Mouse (Mus musculus) limb, embryonic 14.5 days (tissue): ENCODE measurements at regions not wholly inside any gene's neighbourhood (a gene's known extent, or its start where the extent isn't known, plus 50 kb on each side); places are given as distances from the start of the nearest gene placed in this dataset.

ENCODE experiments used
- ATAC-seq: fragments of 200-750 bp; cut with Nextera tagmentation; 2 replicates; pipeline ENCODE4 v1.8.0; 2017; ENCODE audit warnings: low read depth, moderate number of reproducible peaks, moderate TSS enrichment; ENCODE audit not compliant: low FRiP score
- DNase-seq: peaks from one replicate; pipeline ENCODE4 v3.0.0-alpha.2; 2015; ENCODE audit warnings: low spot score
- H3K27ac ChIP-seq: fragments of 300-500 bp; sonication (generic); replicated peaks from 2 replicates; pipeline ENCODE4 v1.5.1; 2014; ENCODE audit warnings: low read depth, mild to moderate bottlenecking, low read length, moderate library complexity, mixed read lengths
- H3K27me3 ChIP-seq: fragments of 300-500 bp; sonication (generic); 2 replicates; pipeline ENCODE4 v1.6.1; 2014; ENCODE audit warnings: low read length, mixed read lengths; ENCODE audit not compliant: control insufficient read depth, insufficient read depth
- H3K36me3 ChIP-seq: fragments of 300-500 bp; sonication (generic); 2 replicates; pipeline ENCODE4 v1.6.1; 2014; ENCODE audit warnings: mild to moderate bottlenecking, low read length, moderate library complexity, mixed read lengths; ENCODE audit not compliant: control insufficient read depth, insufficient read depth
- H3K4me1 ChIP-seq: fragments of 300-500 bp; sonication (generic); 2 replicates; pipeline ENCODE4 v1.6.1; 2014; ENCODE audit warnings: antibody characterized with exemption, low read length, mixed read lengths; ENCODE audit not compliant: control insufficient read depth, insufficient read depth
- H3K4me2 ChIP-seq: fragments of 300-500 bp; sonication (generic); replicated peaks from 2 replicates; pipeline ENCODE4 v1.6.1; 2014; ENCODE audit warnings: low read depth, mild to moderate bottlenecking, low read length, moderate library complexity; ENCODE audit not compliant: severe bottlenecking
- H3K4me3 ChIP-seq: fragments of 300-500 bp; sonication (generic); replicated peaks from 2 replicates; pipeline ENCODE4 v1.5.1; 2014; ENCODE audit warnings: low read length
- H3K9ac ChIP-seq: fragments of 300-500 bp; sonication (generic); 2 replicates; pipeline ENCODE4 v1.6.1; 2014; ENCODE audit warnings: mild to moderate bottlenecking, low read depth, low read length, moderate library complexity; ENCODE audit not compliant: severe bottlenecking
- H3K9me3 ChIP-seq: fragments of 300-500 bp; sonication (generic); 2 replicates; pipeline ENCODE4 v1.6.1; 2016; ENCODE audit warnings: low read length; ENCODE audit not compliant: control insufficient read depth
- POLR2A ChIP-seq: fragments of 200-500 bp; IDR thresholded peaks from 2 replicates; pipeline ENCODE4 v1.8.0; 2012; ENCODE audit warnings: inconsistent platforms, mild to moderate bottlenecking, moderate library complexity, borderline replicate concordance; ENCODE audit not compliant: insufficient read depth, insufficient read length; ENCODE audit errors: extremely low read depth
- WGBS: fragments of 180-500 bp; shearing (Covaris S2); extraction: QIAGEN DNeasy Blood & Tissue Kit; methylation state at CpG from one replicate; pipeline ENCODE4 v1.1.7; 2014; 5-methylcytosine and 5-hydroxymethylcytosine counted together

DNA sequence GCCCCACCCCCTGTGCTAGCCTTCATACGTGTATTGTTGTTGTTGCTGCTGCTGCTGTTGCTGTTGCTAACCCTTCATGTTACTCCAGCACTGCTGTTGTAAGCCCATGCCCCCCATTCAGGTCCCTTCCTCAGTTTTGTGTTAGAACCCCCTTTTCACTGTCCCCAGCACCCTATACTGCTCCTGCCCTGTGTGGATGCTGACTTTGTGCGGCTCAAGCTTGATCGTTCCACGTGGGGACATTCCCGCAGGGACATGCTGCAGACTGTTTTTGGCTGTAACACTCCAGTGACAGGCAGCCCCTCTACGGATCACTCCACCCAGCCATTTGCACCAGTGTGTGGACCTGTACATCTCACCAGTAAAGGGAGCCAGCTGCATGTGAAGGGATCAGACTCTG, 142.7 kb upstream of the Tmem45b start:
- no peak for ATAC-seq
- peaks cover 17% of the 10 kb centered on the region for H3K4me1 ChIP-seq
- no peak overlapping the region for H3K9ac ChIP-seq
- H3K9me3 ChIP-seq = no peaks in the 10 kb centered on the region
- no peaks in the 10 kb centered on the region for H3K27me3 ChIP-seq
- H3K4me3 ChIP-seq = no peak overlapping the region
- H3K36me3 ChIP-seq = no peaks in the 10 kb centered on the region
- WGBS = 80% methylated on average over 6 of the region's 6 CpGs
- no peak overlapping the region for H3K27ac ChIP-seq
- H3K4me2 ChIP-seq = no peak overlapping the region
- TF ChIP-seq POLR2A = no peak
- no peak for DNase-seq

DNA sequence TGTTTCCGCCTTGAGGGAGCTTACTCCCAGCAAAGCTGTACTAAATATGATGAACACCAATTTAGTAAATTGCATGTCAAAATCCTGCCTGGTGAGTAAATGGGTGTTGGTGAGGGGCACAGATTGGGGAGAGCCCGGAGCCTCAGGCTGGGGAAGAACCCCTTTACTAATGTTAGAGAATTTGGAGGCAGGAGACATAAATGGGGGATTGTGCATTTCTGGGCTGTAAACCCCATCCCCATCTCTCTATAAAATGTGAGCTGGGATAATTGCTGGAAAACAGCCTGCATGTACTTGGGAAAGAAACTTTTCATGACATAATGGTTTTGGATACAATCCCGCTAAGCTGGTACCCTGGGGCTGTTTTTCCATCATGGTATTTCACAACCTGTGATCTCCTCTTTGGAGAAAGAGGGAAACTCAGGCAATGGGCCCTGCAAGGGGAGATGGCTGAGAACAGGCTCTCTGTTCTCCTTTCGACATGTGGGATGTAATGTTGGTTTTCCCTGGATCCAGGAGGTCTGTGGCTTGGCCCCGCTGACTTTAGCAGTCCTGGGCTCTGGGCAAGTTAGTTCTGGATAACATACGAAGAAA, 140.3 kb upstream of the Tmem45b start:
- H3K9me3 ChIP-seq = no peaks in the 10 kb centered on the region
- no peak overlapping the region for H3K9ac ChIP-seq
- no peak for TF ChIP-seq POLR2A
- peaks cover 17% of the 10 kb centered on the region for H3K4me1 ChIP-seq
- DNase-seq (peak; percentile 71), ATAC-seq (peak; percentile 50; the same call in 1 of the 2 replicates)
- 51% methylated on average over 6 of the region's 6 CpGs for WGBS
- no peaks in the 10 kb centered on the region for H3K27me3 ChIP-seq
- no peak overlapping the region for H3K4me2 ChIP-seq
- H3K4me3 ChIP-seq = no peak overlapping the region
- no peaks in the 10 kb centered on the region for H3K36me3 ChIP-seq
- H3K27ac ChIP-seq = peak overlapping the region; percentile 71

DNA sequence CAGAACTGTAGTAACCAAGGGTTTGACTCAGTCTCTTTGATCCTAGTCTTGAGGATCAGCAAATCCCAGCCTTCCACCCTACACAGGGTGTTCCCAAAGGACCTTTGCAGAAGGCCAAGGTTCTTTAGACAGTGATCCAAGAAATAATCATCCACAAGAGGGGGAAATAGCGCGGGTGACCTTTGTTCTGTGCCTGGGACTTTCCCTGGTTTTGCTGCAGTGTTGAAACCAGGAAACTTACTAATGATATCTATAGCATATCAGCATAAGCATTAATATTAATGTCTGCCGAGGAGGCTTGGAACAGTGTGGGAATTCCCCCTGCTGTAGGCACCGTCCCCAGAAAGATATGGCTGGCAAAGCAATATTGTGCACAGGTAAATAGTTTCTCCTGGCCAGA, 138.4 kb upstream of the Tmem45b start:
- no peak for DNase-seq
- no peak for TF ChIP-seq POLR2A
- 94% methylated on average over 4 of the region's 4 CpGs for WGBS
- Histone ChIP-seq H3K9me3 (no peaks in the 10 kb centered on the region), H3K27ac (no peak overlapping the region), H3K36me3 (no peaks in the 10 kb centered on the region), H3K27me3 (no peaks in the 10 kb centered on the region), H3K4me1 (peaks cover 13% of the 10 kb centered on the region), H3K9ac (no peak overlapping the region), H3K4me3 (no peak overlapping the region), H3K4me2 (no peak overlapping the region)
- ATAC-seq = no peak

DNA sequence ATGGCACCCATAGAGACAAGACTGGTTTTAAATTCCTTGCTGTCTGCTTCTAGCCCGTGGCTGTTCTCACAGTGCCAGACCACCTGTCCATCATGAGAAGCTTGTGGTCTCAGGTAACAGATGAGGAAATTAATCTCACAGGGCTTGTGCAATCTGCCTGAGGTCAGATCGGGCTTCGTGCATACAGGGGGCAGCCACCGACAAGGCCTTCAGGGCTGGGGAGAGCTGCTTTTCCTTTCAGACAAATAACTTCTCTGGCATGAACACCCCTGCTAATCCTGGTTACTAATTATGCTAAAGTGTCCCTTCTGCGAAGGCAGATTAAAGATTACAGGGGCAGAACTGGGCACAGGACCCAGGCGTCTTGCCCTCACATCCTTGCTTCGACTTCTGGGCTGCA, 130.8 kb upstream of the Tmem45b start:
- Histone ChIP-seq H3K4me3 (no peak overlapping the region), H3K9me3 (no peaks in the 10 kb centered on the region), H3K27ac (no peak overlapping the region), H3K27me3 (no peaks in the 10 kb centered on the region), H3K9ac (no peak overlapping the region), H3K36me3 (no peaks in the 10 kb centered on the region), H3K4me1 (no peaks in the 10 kb centered on the region), H3K4me2 (no peak overlapping the region)
- no peak for TF ChIP-seq POLR2A
- 54% methylated on average over 7 of the region's 7 CpGs for WGBS
- DNase-seq (no peak), ATAC-seq (no peak)

DNA sequence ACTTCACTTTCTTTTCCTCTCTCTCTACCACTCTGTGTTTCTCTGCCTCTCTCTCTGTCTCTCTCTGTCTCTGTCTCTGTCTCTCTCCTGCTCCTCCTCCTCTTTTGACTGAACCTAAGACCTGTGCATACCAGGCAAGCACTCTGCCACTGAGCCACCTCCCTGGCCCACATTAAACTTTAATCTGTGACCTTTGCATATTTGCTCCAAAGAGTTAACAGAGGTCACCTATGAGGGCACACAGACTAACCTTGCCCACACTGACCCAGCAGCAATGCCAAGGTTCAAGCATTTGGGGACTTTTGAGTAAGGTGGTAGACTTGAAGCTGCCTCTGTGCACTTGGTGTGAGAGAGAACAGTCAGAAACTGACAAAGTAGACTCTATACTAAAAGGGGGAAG, 123.4 kb upstream of the Tmem45b start:
- Histone ChIP-seq H3K9ac (no peak overlapping the region), H3K27me3 (no peaks in the 10 kb centered on the region), H3K27ac (no peak overlapping the region), H3K4me2 (no peak overlapping the region), H3K4me1 (0 out of 2 replicates have a peak, but pooled peaks cover 3% of the 10 kb centered on the region), H3K4me3 (no peak overlapping the region), H3K9me3 (no peaks in the 10 kb centered on the region), H3K36me3 (no peaks in the 10 kb centered on the region)
- no peak for ATAC-seq
- no peak for DNase-seq
- TF ChIP-seq POLR2A = no peak

DNA sequence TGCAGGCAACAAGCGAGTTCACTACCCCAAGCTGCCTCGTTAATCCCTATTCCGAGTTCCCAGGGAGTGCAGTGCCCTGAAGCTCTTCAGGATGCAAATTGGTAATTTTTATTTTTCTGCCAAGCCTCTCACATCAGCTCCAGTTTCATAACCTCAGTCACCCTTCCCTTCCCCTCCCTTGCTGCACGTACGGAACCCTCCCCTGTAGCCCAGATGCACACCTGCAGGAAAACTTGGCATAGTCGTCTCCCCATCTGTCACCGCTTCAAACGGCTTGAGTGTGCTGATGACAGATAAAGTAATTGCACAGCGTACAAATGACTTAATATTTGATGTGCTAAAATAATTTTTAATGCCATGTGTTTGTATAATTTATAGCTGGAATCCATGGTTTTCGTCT, 119.7 kb upstream of the Tmem45b start:
- WGBS = 40% methylated on average over 10 of the region's 10 CpGs
- Histone ChIP-seq H3K4me2 (no peak overlapping the region), H3K27ac (no peak overlapping the region), H3K27me3 (no peaks in the 10 kb centered on the region), H3K4me3 (no peak overlapping the region), H3K9ac (no peak overlapping the region), H3K36me3 (no peaks in the 10 kb centered on the region), H3K4me1 (0 out of 2 replicates have a peak, but pooled peaks cover 3% of the 10 kb centered on the region), H3K9me3 (no peaks in the 10 kb centered on the region)
- DNase-seq = no peak
- TF ChIP-seq POLR2A = no peak
- no peak for ATAC-seq
